Mouse (Mus musculus) MN1 (cell line): ENCODE measurements around the gene Adipor2.
"Not testable (repeated sequence)": the region's sequence is repeated elsewhere in the genome, so short reads cannot be mapped to it uniquely, and the experiment has no call there.

ENCODE experiments used
- DNase-seq: peaks from one replicate; pipeline ENCODE4 v3.0.0-alpha.2; 2016; ENCODE audit warnings: low spot score

Gene Adipor2

GRCm38 (mm10) chr6:119389089-119389488, 28.4 kb downstream of the Adipor2 start:
- no peak for DNase-seq

GRCm38 (mm10) chr6:119388650-119389012, 28.9 kb downstream of the Adipor2 start:
- DNase-seq, result peak; percentile 98

GRCm38 (mm10) chr6:119387801-119388649, 29.5 kb downstream of the Adipor2 start:
- DNase-seq, result peak; percentile 49

- DNase-seq, result no peak
These were observed 30.7 kb downstream of the Adipor2 start for GRCm38 (mm10) chr6:119386821-119387220.

GRCm38 (mm10) chr6:119386421-119386820, 31.1 kb downstream of the Adipor2 start:
- no peak for DNase-seq

GRCm38 (mm10) chr6:119385668-119386067, 31.8 kb downstream of the Adipor2 start:
- DNase-seq, result no peak

- DNase-seq, result no peak
These were observed 38.9 kb downstream of the Adipor2 start for GRCm38 (mm10) chr6:119378631-119379030.

GRCm38 (mm10) chr6:119377613-119378012, 39.9 kb downstream of the Adipor2 start:
- DNase-seq, result no peak

GRCm38 (mm10) chr6:119375035-119375434, 42.5 kb downstream of the Adipor2 start:
- no peak for DNase-seq

- no peak for DNase-seq
These were observed 44.4 kb downstream of the Adipor2 start for GRCm38 (mm10) chr6:119373000-119373705.

GRCm38 (mm10) chr6:119372237-119372636, 45.3 kb downstream of the Adipor2 start:
- no peak for DNase-seq

- DNase-seq, result no peak
These were observed 45.9 kb downstream of the Adipor2 start for GRCm38 (mm10) chr6:119371624-119372023.

GRCm38 (mm10) chr6:119367382-119367781, 50.1 kb downstream of the Adipor2 start:
- DNase-seq, result no peak

GRCm38 (mm10) chr6:119366800-119367199, 50.7 kb downstream of the Adipor2 start:
- DNase-seq, result not testable (repeated sequence)

GRCm38 (mm10) chr6:119363593-119363992, 53.9 kb downstream of the Adipor2 start:
- DNase-seq, result no peak

- DNase-seq, result no peak
These were observed 56.4 kb downstream of the Adipor2 start for GRCm38 (mm10) chr6:119360925-119361702.

- DNase-seq, result not testable (repeated sequence)
These were observed 57.3 kb downstream of the Adipor2 start for GRCm38 (mm10) chr6:119360250-119360649.

GRCm38 (mm10) chr6:119358020-119358571, 59.4 kb downstream of the Adipor2 start:
- DNase-seq, result no peak

GRCm38 (mm10) chr6:119352501-119352900, 65.0 kb downstream of the Adipor2 start:
- DNase-seq, result no peak

GRCm38 (mm10) chr6:119351656-119352055, 65.8 kb downstream of the Adipor2 start:
- DNase-seq, result no peak

GRCm38 (mm10) chr6:119350703-119351198, 66.8 kb downstream of the Adipor2 start:
- no peak for DNase-seq

- peak; percentile 85 for DNase-seq
These were observed 69.3 kb downstream of the Adipor2 start for GRCm38 (mm10) chr6:119348234-119348633.
